Mouse (Mus musculus) WW6 (cell line): ENCODE data around the gene Eef1akmt2.

Experiments used
- DNase-seq: peaks from one replicate; pipeline ENCODE4 v3.0.0-alpha.2; 2013; ENCODE audit warnings: low read depth, low spot score

The Eef1akmt2 gene

DNA sequence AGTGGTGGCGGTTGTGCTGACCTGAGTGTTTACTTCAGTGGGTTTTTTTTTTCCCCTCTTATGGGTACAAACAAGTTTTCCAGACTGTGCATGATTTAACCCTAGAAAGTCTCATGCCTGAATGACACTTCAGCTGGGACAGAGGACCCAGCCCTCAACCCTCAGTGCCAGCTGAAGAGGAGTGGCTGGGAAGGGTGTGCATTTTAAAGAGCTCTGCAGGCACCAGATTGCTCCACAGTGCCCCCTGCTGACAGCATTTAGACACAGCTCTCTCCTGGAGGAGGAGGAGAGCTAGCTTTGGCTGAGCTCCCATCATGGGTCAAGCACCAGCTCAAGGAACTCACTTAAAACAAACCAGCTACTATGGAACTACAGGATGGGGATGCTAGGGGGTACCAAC is 41.6 kb downstream of the Eef1akmt2 start:
- DNase-seq: no peak

DNA sequence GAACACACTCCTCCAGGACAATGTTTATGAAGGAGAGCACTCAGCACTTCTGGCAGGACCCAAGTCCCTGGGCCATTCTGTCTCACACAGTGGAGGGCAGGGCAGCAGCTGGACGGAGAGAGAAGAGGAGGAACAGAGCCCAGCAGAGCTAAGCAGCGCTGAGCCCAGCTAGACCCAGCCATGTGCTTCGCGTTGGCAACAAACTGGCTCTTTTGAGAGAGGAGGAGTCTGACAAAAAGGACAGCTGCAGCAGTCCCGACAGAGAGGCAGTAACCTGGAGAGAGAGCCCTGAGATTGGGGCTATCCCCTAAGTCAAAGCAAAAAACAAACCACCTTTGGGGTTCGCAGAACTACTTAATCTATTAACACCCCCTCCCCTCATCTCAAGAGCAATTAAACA is 42.1 kb downstream of the Eef1akmt2 start:
- no peak for DNase-seq

DNA sequence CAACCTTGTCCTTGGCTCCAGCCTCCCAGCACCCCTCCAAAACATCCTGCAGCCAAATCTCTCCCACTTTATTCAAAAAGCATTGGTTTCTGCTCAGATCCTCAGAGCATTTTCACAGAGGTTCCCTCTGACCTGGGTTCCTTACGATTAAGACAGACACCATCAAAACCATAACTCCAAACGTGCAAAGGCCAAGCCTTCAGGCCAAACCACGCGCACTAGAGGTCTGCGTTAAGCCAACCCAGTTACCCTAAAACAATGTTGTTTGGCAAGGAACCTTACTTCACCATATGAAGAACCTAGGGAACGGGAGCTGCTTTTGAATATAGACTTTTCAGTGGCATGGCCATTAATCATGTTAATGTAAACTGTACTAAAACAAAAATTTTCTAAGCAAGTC is 42.8 kb downstream of the Eef1akmt2 start:
- no peak for DNase-seq

DNA sequence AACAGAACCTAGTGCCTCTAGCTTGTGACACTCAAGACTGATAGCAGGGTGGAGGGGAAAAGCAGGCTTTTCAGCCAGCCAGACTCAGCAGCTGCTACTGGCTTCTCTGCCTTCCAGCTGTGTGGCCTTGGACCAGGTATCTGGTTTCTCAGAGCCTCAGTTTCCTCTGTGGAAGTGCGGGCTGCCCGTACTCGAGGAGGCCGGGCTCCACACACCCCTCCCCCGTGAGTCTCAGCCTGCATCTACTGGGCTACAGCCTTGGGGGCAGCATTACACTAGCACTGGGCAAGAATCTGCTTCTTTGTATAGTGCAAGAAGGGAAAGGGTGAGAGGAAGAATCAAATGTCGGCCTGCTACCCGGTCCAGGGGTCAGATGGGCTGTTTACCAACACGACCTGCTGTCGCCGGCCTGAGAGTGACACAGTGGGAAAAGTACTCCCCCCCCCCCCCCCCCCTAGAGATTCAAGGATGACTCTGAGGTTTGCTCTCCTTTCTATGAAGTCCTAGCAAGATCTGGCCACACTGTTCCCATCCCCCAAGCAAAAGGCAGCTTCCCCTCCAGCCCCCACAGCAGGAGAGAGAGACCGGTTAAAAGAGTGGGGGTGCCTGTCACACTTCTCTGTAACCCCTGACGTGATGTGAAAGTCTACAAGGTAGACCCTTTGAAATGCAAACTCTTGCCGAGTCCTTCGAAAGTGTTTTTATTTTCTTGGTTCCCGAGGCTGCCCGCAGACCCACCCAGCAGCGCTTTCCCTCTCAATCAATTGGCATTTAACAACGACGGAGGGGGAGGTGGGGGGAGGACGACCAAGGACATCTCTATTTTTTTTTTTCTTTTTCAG is 43.4 kb downstream of the Eef1akmt2 start:
- no peak for DNase-seq

DNA sequence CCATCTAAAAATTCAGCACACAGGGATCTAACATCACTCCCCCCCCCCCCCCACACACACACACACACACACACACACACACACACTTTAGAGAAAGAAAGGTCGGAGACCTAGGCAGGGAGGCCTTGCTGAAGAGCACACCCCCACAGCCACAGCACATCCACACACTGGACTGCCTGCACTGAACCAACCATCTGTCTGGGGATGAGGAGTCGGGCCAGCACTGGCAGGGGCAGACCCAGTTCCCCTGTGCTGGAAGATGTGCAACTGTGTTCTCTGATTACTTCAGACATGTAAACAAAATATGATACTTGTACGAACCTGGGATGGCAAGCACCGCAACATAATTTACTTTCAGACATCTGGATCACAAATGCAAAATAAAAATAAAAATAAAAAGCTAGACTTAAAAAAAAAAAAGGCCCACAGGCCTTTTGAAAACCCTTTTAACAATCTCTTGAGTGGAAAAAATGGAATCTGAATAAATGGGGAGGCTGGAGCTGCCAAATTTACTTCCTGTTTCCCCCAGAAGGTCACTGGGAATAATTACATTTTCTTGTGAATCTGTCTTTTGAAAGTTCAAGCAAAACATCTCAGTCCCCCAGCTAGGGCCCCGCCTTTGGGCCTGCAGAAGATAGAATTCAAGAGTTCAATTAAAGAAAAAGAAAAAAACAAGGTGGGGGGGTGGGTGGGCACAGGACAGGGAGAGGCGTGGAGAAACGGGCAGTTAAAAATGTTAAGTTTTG is 44.2 kb downstream of the Eef1akmt2 start:
- no peak for DNase-seq

DNA sequence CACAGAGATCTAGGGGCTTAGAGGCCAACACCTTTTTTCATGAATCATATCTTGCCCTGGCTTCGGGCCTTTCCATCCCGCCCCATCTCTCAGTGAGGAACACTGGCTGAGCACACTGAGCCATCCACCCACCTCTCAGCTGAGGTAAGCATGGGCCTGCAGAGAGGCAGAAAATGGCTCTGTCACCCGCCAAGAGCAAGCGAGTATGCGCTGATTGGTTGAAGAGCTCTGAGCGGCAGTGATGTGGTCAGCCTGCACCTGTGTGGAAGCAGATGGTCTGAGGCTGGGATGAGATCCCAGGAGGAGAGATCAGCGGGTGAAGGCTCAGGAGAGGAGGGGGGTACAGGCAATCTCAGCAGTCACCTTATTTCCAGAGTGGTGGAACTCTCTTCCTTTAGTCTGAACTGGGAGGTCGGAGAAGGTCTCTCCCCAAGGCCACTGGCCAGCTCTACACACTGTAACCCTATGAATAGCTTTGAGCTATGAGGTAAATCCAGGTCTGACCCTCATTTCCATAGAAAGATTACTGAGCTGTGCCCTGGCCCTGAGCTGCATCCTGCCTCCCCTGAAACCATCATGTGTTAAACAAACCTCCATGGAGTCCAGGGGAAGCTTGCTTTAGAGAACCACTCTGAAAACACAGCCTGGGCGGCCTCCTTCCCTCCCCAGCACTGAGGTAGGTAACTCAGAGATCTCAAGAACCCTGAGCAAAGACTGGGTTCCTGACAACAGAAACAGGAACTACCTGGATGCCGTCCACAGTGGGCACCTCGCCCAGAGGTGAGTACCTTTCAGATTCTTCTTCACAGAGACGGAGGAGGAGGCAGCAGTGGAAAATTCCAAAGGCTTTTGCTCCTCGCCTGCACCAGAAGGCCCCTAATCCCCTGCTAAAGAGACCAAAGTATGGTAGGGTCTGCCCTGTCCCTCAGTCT is 45.3 kb downstream of the Eef1akmt2 start:
- no peak for DNase-seq

DNA sequence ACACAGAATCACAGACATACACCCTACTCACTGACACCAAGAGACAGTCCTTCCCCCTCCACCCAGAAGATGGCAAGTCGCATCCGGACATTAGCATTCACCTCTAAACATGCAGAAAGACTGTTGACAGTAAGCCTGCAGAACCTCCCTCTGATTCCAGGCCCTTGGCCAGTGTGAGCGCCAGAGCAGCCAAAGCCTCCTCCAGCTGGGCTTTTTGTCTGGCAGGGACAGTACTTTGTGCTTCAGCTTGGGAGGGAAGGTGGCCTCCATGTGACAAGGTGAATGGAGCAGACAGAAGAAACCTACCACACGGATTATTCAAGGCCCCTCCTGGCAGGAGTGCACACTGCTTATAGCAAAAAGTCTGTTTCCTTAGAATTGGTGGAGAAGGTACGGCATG is 46.2 kb downstream of the Eef1akmt2 start:
- no peak for DNase-seq

DNA sequence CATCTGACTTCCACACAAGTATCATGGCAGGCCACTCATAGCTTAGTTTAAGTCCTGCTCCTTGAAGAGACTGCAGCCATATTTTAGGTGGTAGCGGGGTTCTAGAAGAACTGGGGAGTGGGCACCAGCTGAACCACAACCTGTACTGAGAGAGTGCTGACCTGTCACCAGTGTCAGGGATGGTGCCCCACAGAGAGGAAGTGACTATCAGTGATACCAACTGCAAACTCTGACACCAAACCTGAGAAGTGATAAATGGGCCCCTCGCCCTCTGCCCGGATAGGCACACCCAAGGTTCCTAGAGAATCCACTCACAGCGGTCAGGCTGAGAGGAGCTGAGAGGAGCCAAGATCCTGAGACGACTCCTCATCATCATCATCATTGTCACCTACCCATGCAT is 47.5 kb downstream of the Eef1akmt2 start:
- DNase-seq: no peak

DNA sequence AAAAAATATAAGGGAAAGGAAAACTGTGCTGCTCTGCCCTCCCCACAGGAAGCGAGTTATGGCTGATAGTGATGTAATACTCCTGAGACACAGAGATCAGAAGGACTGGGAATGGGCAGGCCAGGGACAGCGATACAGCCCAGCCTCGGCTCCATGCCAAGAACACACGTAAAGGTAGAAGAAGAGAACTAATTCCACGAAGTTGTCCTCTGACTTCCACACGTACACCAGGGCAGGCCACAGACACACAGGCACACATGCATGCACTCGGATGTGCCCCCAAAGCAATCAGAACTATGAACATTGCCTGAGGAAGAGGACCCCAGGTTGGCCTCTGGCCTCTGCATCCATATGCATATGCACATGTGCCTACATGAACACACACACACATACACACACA is 48.0 kb downstream of the Eef1akmt2 start:
- DNase-seq: no peak

DNA sequence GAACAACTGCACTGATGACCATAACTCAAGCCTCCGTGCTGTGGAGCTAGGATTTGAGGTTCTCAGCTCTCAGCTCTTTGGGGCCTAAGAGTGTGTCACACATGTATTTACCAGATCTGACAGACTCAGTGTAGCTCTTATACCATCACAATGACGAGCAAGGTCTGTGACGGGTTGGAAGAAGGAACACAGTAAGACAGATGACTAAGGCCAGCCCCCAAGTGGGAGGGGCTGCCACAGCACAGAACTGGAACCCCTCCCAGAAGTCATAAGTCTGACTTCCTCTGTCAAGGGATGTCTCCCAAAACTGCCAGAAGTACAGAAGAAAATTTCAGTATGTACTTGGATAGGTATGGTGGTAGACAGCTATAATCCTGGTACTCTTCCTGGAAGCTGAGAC is 48.5 kb downstream of the Eef1akmt2 start:
- no peak for DNase-seq

DNA sequence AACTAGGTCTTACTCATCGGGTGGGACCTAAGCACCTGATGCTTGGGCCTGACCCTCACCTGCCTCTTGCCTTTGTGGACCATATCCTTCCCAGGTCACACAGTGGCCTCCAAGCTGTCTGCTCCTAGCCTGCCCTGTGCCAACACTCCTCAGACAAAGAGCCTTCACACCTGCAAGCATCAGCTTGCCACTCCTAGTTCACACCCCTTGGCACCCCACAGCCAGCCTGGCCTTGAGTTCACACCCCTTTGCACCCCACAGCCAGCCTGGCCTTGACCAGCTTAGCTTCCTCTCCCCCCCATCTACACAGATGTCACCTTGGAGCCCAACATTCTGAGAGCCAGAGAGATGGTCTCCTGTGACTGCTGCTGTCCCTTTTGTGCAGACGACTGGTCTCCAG is 49.1 kb downstream of the Eef1akmt2 start:
- no peak for DNase-seq

DNA sequence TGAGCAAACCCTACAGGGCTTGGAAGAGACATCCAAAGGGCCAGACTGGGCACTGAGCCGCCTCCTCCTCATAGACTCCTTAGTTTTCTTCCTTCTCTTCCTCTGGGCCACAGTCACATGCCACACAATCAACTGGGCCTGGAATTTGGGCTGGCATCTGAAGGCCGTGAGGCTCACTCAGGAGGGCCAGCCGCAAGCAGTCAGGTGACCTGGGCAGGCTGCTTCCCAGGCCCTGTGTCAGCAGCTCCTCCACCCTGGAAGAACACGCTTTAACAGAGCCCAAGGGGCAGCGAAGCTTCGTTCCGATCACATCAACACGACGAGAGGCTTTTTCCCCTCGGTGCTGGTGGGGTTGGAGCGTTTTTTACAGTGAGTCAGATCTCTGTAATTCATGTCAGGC is 49.8 kb downstream of the Eef1akmt2 start:
- no peak for DNase-seq

DNA sequence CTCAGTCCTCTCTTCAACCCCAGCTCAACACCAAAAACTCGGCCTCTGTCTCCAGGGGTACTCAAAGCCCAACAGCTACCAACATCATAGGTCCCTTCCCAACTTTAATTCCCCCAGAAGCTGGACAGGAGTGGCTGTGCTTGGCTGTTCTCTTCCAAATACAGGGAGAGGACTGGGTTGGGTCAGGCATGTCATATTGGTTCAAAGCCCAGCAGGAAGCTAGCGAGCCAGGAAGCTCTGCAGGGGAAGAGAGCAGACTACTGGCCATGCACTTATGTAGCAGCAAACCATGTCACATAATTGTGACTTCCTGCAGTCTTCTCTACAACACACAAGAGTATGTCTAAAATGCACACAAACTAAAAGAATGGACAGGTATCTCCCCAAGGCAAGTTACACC is 50.4 kb downstream of the Eef1akmt2 start:
- DNase-seq: no peak

DNA sequence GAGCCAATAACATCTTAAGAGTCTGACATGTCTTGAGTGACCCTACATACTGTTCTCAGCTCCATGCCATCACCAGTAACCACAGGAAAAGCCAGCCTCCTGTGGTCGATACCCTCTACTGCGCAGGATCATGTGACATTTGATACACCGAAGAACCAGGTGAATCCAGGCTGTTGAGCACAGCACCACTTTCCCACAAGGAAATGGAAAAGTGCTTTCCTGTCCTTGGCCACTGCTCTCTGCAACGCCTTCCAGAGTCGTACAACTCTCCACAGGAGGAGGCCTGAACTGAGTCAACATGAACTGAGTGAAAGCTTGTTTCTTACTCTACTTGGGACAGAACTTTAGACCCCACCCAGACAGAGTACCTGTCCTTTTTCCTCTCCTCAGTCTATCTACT is 51.0 kb downstream of the Eef1akmt2 start:
- no peak for DNase-seq

DNA sequence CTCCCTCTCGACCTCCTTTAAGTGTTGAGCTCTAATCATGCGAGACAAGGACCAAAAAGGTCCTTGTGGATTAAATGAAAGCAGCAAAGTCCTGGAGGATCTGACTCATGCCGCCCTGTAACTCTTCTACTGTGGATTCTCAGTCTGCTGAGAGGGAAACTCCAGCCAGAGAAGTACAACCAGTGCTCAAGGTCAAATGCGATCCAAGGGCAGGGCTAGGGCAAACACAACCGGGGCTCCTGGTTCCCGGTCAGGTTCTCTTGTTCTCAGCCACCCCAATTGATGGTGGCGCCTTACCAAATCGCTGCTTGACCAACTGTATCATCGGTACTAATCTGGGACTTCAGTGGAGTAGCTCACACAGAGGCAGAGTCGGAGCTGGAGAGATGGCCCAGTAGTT is 51.6 kb downstream of the Eef1akmt2 start:
- no peak for DNase-seq

DNA sequence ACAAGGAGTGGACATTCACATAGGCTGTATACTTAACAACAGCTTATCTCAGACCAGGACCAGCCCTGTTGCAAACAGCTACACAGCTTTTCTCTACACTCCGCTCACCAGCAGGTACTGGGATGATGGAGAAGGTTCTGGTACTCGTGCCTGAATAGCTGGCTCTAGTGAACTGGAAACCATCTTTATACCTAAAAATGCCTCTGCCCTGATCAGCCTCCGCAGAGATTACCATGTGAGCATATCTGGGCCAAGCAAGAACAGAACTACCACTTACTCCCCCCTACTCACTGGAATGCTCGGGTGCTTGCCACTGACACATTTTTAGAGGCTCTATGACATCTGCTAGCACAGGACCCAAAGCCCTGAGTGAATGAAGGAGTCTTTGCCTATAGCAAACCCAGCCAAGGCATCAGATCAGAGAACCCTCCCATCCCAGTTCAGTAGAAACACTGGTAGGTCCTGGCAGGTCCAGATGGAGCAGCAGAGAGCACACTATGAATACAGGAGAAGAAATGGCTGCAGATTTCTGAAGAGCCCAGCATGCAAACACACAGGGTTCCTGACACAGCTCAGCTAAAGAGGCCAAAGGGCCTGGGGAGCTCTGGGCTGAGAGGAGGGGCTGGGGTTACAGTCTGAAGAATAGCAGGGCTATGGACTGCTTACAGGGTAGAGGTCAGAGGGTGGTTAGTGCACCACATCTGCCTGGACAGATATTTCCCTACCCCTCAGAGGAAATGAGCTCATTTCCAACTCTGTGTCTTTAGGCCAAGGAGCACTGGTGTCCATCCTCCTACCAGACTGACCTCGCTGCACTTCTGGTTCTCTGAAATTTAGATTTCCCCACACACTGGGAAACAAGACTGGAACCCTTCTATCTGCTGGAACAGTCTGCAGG is 53.1 kb downstream of the Eef1akmt2 start:
- no peak for DNase-seq

DNA sequence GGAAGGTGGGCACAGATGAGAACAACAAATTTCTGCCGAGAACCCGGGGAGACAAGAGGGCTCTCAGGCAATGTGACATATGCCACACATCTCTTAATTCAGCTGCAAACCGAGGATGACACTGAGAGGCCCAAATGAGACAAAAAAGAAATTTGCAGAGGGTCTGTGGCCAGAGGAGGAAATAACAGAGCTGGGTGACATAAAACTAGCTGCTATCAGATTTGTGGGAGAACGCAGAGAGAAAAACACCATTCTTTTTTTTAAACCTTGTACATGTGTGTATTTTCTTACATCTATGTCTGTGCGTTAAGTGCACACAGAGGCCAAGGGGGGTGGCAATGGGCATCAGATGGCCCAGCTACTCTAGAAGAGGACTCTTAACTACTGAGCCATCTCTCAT is 57.3 kb downstream of the Eef1akmt2 start:
- DNase-seq: no peak

DNA sequence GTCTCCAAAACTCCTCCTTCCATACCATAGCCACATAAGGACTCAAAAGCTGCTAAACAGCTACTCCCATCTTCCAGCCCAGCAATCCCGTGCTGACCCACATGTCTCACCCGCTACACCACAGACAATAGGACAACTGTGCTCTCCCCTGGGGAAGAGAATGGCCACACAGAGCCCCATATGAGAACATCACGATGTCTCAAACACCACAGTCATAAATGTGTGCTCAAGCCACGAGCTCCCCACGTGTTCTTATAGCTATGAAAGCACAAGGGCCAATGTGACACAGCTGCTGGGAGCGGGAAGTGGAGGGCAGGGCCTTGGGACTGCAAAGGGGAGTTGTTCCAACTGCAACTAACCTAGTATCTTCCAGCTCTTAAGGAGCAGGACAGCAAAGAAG is 59.0 kb downstream of the Eef1akmt2 start:
- DNase-seq: no peak

DNA sequence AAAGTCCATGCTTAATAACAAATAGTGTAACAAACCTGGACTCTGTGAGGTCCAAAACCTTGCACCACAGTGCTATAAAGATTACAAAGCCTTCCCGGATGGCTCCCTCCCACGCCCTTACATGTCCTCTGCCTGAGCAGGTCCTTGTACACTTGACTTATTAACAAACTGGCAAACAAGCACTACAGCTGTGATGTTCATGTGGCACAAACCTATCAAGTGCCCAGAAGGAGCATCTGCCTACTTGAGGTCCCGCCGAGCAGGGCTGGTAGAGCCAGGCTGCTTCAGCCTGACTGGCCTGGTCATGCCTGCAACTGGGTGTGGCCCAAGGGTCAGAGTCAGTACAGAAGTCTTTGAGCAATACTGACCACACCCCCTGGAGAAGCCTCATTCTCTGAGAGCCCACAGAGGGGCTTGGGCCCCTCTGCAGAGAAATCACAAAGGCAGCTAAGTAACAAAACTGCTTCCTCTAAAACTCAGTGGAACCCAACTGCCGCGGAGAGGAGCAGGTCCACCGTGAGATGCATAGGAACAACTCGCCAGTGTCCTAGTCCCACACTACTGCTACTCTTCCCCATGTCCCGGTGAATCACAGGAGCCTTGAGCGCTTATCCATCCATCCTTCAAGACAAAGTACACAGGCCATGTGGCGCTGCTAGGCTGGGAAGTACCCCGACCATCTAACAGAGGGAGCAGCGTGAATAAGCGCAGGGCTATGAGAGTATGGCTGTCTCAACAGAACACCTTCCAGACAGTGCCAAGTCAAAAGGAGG is 61.8 kb downstream of the Eef1akmt2 start:
- no peak for DNase-seq

DNA sequence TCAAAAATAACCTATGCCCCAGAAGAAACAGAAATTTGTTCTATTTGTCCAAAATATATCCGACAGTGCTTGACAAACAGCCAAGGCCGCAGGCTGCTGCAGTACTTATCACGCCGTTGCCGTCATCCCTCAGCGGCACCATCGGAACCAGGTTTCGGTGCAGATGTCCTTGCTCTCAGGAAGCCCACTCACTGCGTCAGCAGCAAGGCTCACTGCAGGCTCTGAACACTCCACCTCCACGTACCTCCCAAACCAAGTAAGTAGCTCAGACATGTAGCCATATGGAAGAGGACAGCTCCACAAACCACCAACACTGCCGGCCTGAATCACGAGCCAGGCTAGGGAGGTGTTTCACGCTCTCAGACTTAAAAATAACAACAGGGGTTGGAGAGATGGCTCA is 63.6 kb downstream of the Eef1akmt2 start:
- no peak for DNase-seq
